Mouse (Mus musculus): ENCODE results near the gene Brix1. TPM values are rescaled to one million over a fixed set of nuclear protein-coding genes. Genes with fewer than 3 reads are reported as not detected.

Gene Brix1
- polyA plus RNA-seq, 1 experiment from 2014 or later: 136 TPM

DNA sequence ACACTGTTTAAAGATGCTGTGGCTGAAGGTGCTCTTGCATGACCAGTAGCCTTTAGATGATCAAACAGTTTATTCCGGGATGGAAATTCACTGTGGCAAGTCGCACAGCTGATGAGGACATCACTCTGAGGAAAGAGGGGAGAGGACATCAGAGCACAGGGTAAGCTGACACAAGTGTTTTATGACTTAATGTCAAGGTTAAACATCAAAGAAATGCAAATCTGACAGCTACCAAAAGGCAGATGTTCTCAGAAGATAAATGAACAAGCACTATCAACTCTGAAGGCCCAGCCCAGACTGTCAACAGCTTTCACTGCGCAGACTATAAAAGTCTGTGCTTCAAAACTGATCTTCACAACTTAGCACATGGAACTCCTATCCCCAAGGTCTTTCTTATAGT lies 38.6 kb downstream of the Brix1 start:
- ATAC-seq (ENCODE audit: insufficient number of reproducible peaks, insufficient read depth, low FRiP score, low TSS enrichment, low read depth): no peak
- WGBS: 80% methylated on average over 3 of the region's 3 CpGs
- H3K9ac ChIP-seq (replicated peaks): no peak overlapping the region
- no peaks in the 10 kb centered on the region for H3K27me3 ChIP-seq
- H3K27ac ChIP-seq: no peak overlapping the region
- no peak overlapping the region for H3K4me3 ChIP-seq (replicated peaks)
- no peak overlapping the region for H3K4me2 ChIP-seq
- H3K9me3 ChIP-seq: no peaks in the 10 kb centered on the region
- H3K4me1 ChIP-seq (replicated peaks): no peaks in the 10 kb centered on the region
- H3K36me3 ChIP-seq: peaks cover 45% of the 10 kb centered on the region

DNA sequence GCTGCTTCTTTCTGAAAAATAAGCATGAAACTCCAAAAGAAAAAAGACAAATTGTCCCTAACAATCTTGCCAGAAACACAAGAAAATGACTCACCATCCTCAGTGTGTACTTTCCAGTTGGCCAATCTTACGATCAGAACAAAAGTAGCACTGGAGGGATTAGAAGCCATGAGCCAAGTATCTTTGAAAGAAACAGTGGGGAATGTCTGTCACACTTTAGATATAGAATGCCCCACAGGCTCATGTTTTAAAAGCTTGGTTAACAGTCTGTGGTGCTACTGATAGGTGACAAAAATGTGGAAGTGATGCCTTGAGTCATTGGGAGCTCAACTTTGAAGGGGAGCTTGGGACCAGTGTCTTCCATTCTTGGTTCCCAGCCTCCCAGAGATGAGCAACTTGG lies 43.5 kb downstream of the Brix1 start:
- Histone ChIP-seq H3K9ac (replicated peaks) (no peak overlapping the region), H3K27me3 (no peaks in the 10 kb centered on the region), H3K36me3 (peaks cover 29% of the 10 kb centered on the region), H3K4me2 (no peak overlapping the region), H3K27ac (no peak overlapping the region), H3K4me3 (replicated peaks) (no peak overlapping the region), H3K9me3 (no peaks in the 10 kb centered on the region), H3K4me1 (replicated peaks) (no peaks in the 10 kb centered on the region)
- WGBS: 98% methylated on average over 1 of the region's 1 CpGs
- ATAC-seq (ENCODE audit: insufficient number of reproducible peaks, insufficient read depth, low FRiP score, low TSS enrichment, low read depth): no peak

DNA sequence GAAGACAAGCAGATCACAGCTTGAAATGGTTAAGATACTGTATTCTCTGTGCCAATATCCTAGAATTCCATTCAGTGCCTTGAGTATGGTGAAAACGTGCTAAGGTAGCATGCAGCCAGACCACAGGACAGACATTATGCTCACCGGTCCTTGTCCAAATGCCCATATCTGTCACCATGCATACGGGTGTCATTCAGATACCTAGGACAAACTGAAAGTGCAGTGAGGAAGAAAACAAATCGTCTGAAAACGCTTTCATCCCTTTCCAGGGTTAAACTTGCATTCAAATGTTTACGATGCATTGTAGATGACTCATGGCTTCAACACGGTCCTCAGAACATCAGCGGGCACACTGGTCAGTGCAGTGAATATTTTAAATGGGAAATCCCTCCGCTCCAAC lies 44.3 kb downstream of the Brix1 start:
- Histone ChIP-seq H3K27me3 (no peaks in the 10 kb centered on the region), H3K4me1 (replicated peaks) (no peaks in the 10 kb centered on the region), H3K4me3 (replicated peaks) (no peak overlapping the region), H3K36me3 (peaks cover 24% of the 10 kb centered on the region), H3K9ac (replicated peaks) (no peak overlapping the region), H3K4me2 (no peak overlapping the region), H3K27ac (no peak overlapping the region), H3K9me3 (0 out of 2 replicates have a peak, but pooled peaks cover under 1% of the 10 kb centered on the region)
- WGBS: 93% methylated on average over 9 of the region's 9 CpGs
- ATAC-seq (ENCODE audit: insufficient number of reproducible peaks, insufficient read depth, low FRiP score, low TSS enrichment, low read depth): no peak

DNA sequence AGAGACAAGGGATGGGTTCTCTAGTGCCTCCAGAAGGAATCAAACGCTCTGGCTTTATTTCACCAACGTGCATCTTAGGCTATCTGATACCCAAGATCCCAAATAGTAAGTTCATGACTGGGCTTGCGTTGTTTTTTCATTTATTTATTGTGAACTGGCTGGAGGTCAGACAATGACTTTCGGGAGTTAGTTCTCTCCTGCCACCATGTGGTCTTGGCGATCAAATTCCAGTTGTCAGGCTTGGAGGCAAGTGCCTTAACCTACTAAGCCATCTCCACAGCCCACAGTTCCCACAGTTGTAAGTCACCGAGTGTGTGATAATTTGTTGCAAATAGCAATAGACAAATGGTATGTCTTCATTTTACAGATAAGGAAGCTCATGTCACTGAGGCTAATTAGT lies 45.8 kb downstream of the Brix1 start:
- Histone ChIP-seq H3K9ac (replicated peaks) (no peak overlapping the region), H3K36me3 (peaks cover 12% of the 10 kb centered on the region), H3K9me3 (0 out of 2 replicates have a peak, but pooled peaks cover 3% of the 10 kb centered on the region), H3K4me1 (replicated peaks) (no peaks in the 10 kb centered on the region), H3K27me3 (no peaks in the 10 kb centered on the region), H3K4me3 (replicated peaks) (no peak overlapping the region), H3K4me2 (no peak overlapping the region), H3K27ac (no peak overlapping the region)
- 79% methylated on average over 6 of the region's 6 CpGs for WGBS
- no peak for ATAC-seq (ENCODE audit: insufficient number of reproducible peaks, insufficient read depth, low FRiP score, low TSS enrichment, low read depth)

DNA sequence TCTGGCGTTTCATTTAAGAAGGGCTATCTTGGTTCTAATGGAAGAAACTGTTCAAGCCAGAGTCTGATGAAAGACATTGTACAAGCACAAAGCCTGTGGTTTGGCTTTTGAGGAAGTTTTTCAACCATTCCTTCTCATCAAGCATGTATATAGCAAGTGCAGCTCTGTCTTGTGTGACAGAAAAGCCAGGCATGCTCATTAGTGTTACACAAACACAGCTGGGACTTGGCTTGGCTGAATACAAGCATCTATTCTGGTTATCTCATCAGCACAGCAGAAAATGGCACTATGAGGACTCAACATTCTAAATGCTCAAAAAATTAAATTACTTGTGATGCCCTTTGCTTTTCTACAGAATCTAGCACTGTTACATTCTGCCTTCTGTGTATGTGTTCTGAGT lies 48.9 kb downstream of the Brix1 start:
- no peak for ATAC-seq (ENCODE audit: insufficient number of reproducible peaks, insufficient read depth, low FRiP score, low TSS enrichment, low read depth)
- H3K4me1 ChIP-seq (replicated peaks): no peaks in the 10 kb centered on the region
- WGBS: 83% methylated on average over 1 of the region's 1 CpGs
- H3K9ac ChIP-seq (replicated peaks): no peak overlapping the region
- no peaks in the 10 kb centered on the region; the same call in 1 of the 2 replicates for H3K36me3 ChIP-seq
- no peak overlapping the region for H3K4me2 ChIP-seq
- no peaks in the 10 kb centered on the region for H3K27me3 ChIP-seq
- H3K27ac ChIP-seq: no peak overlapping the region
- H3K9me3 ChIP-seq: 0 out of 2 replicates have a peak, but pooled peaks cover 3% of the 10 kb centered on the region
- H3K4me3 ChIP-seq (replicated peaks): no peak overlapping the region

DNA sequence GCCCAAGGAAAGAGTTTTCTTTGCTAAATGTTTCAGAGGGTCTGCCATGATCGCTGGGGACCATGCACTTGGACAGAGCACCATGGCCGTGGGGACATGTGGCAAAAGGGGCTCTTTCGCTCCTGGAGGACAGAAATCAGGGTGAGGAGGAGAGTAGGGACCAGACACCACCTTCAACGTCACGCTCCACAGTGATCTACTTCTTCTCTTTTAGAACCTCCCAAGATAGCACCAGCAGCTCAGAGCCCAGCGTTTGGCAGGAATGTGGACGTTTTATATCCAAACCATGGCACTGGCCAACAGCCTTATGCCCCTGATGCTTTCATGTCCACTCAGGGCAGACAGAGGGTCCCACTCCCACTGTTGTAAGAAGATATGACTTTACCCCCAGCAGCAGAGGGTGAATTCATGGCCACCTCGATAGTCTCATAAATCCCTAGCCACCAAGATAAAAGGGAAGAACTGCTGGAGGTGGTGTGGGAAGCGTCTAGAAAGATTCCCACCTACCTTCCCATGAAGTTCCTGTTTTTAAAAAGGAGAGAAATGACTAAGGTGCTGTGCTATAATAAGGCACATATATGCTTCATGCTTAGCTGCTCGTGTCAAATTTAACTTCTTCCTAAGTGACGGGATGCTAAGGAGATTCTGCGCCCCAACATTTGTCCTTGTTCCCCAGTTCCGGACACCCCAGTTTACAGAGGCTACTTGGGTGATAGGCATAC lies 59.0 kb downstream of the Brix1 start:
- H3K36me3 ChIP-seq: no peaks in the 10 kb centered on the region
- no peaks in the 10 kb centered on the region for H3K27me3 ChIP-seq
- H3K27ac ChIP-seq: no peak overlapping the region
- H3K9me3 ChIP-seq: no peaks in the 10 kb centered on the region
- H3K9ac ChIP-seq (replicated peaks): no peak overlapping the region
- no peaks in the 10 kb centered on the region for H3K4me1 ChIP-seq (replicated peaks)
- no peak overlapping the region for H3K4me3 ChIP-seq (replicated peaks)
- no peak overlapping the region for H3K4me2 ChIP-seq
- 87% methylated on average over 13 of the region's 13 CpGs for WGBS
- no peak for ATAC-seq (ENCODE audit: insufficient number of reproducible peaks, insufficient read depth, low FRiP score, low TSS enrichment, low read depth)

DNA sequence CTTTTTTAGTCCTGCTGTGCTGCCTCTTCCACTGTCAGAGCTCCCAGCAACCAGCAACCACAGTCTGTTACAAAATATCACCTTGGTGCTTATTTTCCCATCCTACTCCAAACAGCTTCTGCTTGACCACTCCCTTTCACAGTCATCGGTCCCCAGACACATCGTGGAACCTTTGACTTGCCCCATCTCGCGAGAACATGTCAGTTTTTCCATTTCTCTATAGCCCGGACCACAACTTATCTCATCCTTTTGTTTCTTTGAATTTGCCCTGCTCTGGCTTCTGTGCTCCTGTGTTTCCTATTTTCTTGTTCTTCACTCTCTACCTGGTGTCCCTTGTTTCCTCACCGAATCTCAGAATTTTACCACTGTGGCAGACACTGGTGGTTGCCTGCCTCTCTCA lies 59.6 kb downstream of the Brix1 start:
- Histone ChIP-seq H3K4me1 (replicated peaks) (no peaks in the 10 kb centered on the region), H3K4me2 (no peak overlapping the region), H3K27me3 (no peaks in the 10 kb centered on the region), H3K36me3 (no peaks in the 10 kb centered on the region), H3K27ac (no peak overlapping the region), H3K9me3 (no peaks in the 10 kb centered on the region), H3K4me3 (replicated peaks) (no peak overlapping the region), H3K9ac (replicated peaks) (no peak overlapping the region)
- 92% methylated on average over 6 of the region's 6 CpGs for WGBS
- ATAC-seq (ENCODE audit: insufficient number of reproducible peaks, insufficient read depth, low FRiP score, low TSS enrichment, low read depth): no peak

Other genes with a start within 250 kb of the Brix1 start
- not detected in 2 replicates for gene Gm21973, start 160.6 kb downstream of the Brix1 start, polyA plus RNA-seq (2016; fragmentation: Nextera tagmentation; extraction: Ambion mirVana)
- gene Agxt2, start 127.4 kb downstream of the Brix1 start, polyA plus RNA-seq (2016; fragmentation: Nextera tagmentation; extraction: Ambion mirVana): not detected in 2 replicates
- gene Dnajc21, start 15.4 kb downstream of the Brix1 start, polyA plus RNA-seq (2016; fragmentation: Nextera tagmentation; extraction: Ambion mirVana): 15.3 and 17.2 TPM in 2 replicates
- 43.1 and 45.5 TPM in 2 replicates for gene Rad1, start 71 bp upstream of the Brix1 start, polyA plus RNA-seq (2016; fragmentation: Nextera tagmentation; extraction: Ambion mirVana)
- gene Ttc23l, start 72.7 kb upstream of the Brix1 start, polyA plus RNA-seq (2016; fragmentation: Nextera tagmentation; extraction: Ambion mirVana): not detected in 2 replicates
- 59.1 and 64.1 TPM in 2 replicates for gene Rai14, start 228.7 kb upstream of the Brix1 start, polyA plus RNA-seq (2016; fragmentation: Nextera tagmentation; extraction: Ambion mirVana)